In genomic region chr6:91228980-91229379, GRCm38 (mm10) we compare ENCODE assay signal across 32 mouse cellular contexts. TPM values are rescaled to one million over a fixed set of nuclear protein-coding genes. Genes with fewer than 3 reads are reported as not detected.
A peak's percentile ranks its signal among the peaks of the same experiment; 100 is the strongest.
DNase-seq lines count a peak whose midpoint lies in the region; ATAC-seq lines count a peak whose summit lies in the region.
"Had no signal": no experiment of that assay in that cellular context is flagged by ENCODE, and none has a peak within 500 bp of the region (broad histone marks: within the 10 kb centered on the region; RNA-seq: fewer than 3 reads in every experiment).

No protein-coding gene starts in this region.

- 67% methylated on average over 4 of the region's 4 CpGs for WGBS in kidney, embryonic 14.5 days
- 57% methylated on average over 4 of the region's 4 CpGs for WGBS in intestine, embryonic 16.5 days

- intact Hi-C loops in heart, postnatal 36 days (cut with DNase I), result no loop called here

- peak; percentile 30; the same call in 1 of the 2 replicates for ATAC-seq in kidney, embryonic 14.5 days (ENCODE audit: low FRiP score, low TSS enrichment)
- no peak for ATAC-seq in intestine, embryonic 16.5 days
- ATAC-seq: CD4-positive, CD25-positive, alpha-beta regulatory T cell, adult 4 months; forebrain, embryonic 16.5 days; midbrain, embryonic 16.5 days had no signal

- peak; percentile 90 for DNase-seq in heart, adult 11 months
- no peak for DNase-seq in heart, postnatal 36 days
- no peak for DNase-seq in kidney, adult 8-10 months
- DNase-seq in adipocyte (ENCODE audit: low spot score), result peak; percentile 75
- DNase-seq in right cerebral cortex, adult 2 months (ENCODE audit: low spot score in 2 of 2), result no peak
- DNase-seq: adrenal gland, postnatal 10 days; cerebellum, adult 11-12 months; cerebellum, adult 9-11 months; embryo, embryonic 11 days; gastrocnemius, postnatal 14 days; kidney, adult 2 months; kidney, postnatal 10 days; lung, embryonic 14.5 days; right cerebral cortex, adult 18-20 months; right cerebral cortex, postnatal 4 days; thymus, adult 18-20 months; thymus, postnatal 25 days had no signal

- H3K9ac ChIP-seq in kidney, embryonic 14.5 days (ENCODE audit: low read depth, low read length), result no peak overlapping the region
- no peak overlapping the region for H3K9ac ChIP-seq in intestine, embryonic 16.5 days (ENCODE audit: low read depth, low read length)
- H3K9ac ChIP-seq: embryonic facial prominence, embryonic 13.5 days; limb, embryonic 12.5 days; liver, embryonic 15.5 days; lung, embryonic 14.5 days; neural tube, embryonic 12.5 days had no signal

- H3K4me3 ChIP-seq in kidney, embryonic 14.5 days (ENCODE audit: low read length), result no peak overlapping the region
- H3K4me3 ChIP-seq in intestine, embryonic 16.5 days (ENCODE audit: low read length), result no peak overlapping the region
- H3K4me3 ChIP-seq: embryonic facial prominence, embryonic 13.5 days; erythroblast, embryonic 14.5 days; limb, embryonic 12.5 days; liver, embryonic 15.5 days; myocyte; neural tube, embryonic 12.5 days had no signal

- no peaks in the 10 kb centered on the region for H3K36me3 ChIP-seq in kidney, embryonic 14.5 days (ENCODE audit: control insufficient read depth, insufficient read depth, low read length)
- H3K36me3 ChIP-seq in intestine, embryonic 16.5 days (ENCODE audit: control insufficient read depth, insufficient read depth, low read length), result no peaks in the 10 kb centered on the region
- H3K36me3 ChIP-seq: liver, embryonic 15.5 days; neural tube, embryonic 12.5 days had no signal

- H3K4me1 ChIP-seq in kidney, embryonic 14.5 days (ENCODE audit: control insufficient read depth, insufficient read depth, low read length), result no peaks in the 10 kb centered on the region
- H3K4me1 ChIP-seq in intestine, embryonic 16.5 days (ENCODE audit: control insufficient read depth, insufficient read depth, low read length), result no peaks in the 10 kb centered on the region; the same call in 1 of the 2 replicates
- H3K4me1 ChIP-seq: liver, embryonic 15.5 days; neural tube, embryonic 12.5 days had no signal

- H3K9me3 ChIP-seq in kidney, embryonic 14.5 days (ENCODE audit: control insufficient read depth, low read length), result no peaks in the 10 kb centered on the region
- no peaks in the 10 kb centered on the region for H3K9me3 ChIP-seq in intestine, embryonic 16.5 days (ENCODE audit: control insufficient read depth, low read length)
- H3K9me3 ChIP-seq: embryonic facial prominence, embryonic 13.5 days; limb, embryonic 12.5 days; liver, embryonic 15.5 days; neural tube, embryonic 12.5 days had no signal

- no peak overlapping the region for H3K4me2 ChIP-seq in kidney, embryonic 14.5 days (replicated peaks; ENCODE audit: low read depth, low read length)
- H3K4me2 ChIP-seq in intestine, embryonic 16.5 days (ENCODE audit: low read depth, low read length), result no peak overlapping the region
- H3K4me2 ChIP-seq: embryonic facial prominence, embryonic 13.5 days; heart, embryonic 11.5 days; limb, embryonic 12.5 days; liver, embryonic 15.5 days; lung, embryonic 14.5 days; midbrain, embryonic 11.5 days; neural tube, embryonic 12.5 days had no signal

- no peak overlapping the region for H3K27ac ChIP-seq in kidney, embryonic 14.5 days (ENCODE audit: low read depth, low read length)
- H3K27ac ChIP-seq in intestine, embryonic 16.5 days (ENCODE audit: low read length), result no peak overlapping the region
- H3K27ac ChIP-seq: embryonic facial prominence, embryonic 13.5 days; limb, embryonic 12.5 days; liver, embryonic 15.5 days; neural tube, embryonic 12.5 days; stomach, postnatal 0 days had no signal

- H3K27me3 ChIP-seq in kidney, embryonic 14.5 days (ENCODE audit: control insufficient read depth, insufficient read depth, low read length), result no peaks in the 10 kb centered on the region
- H3K27me3 ChIP-seq in intestine, embryonic 16.5 days (replicated peaks; ENCODE audit: control insufficient read depth, insufficient read depth, low read length), result 0 out of 2 replicates have a peak, but pooled peaks cover 4% of the 10 kb centered on the region
- H3K27me3 ChIP-seq: embryonic facial prominence, embryonic 13.5 days; limb, embryonic 12.5 days; neural tube, embryonic 12.5 days had no signal

RNA-seq across cellular contexts. Expression of gene Fbln2, which starts 16.7 kb away (rescaled TPM):
- total RNA-seq in heart, postnatal 36 days (2021), result 10 to 100 TPM; 65.7 to 83.2 TPM
- polyA plus RNA-seq in kidney, embryonic 14.5 days (2014; fragmentation: Nextera tagmentation; extraction: Ambion mirVana), result 16.4 and 22.1 TPM in 2 replicates
- 43.6 and 51.0 TPM in 2 replicates for polyA plus RNA-seq in intestine, embryonic 16.5 days (2015; fragmentation: Nextera tagmentation; extraction: Ambion mirVana)
- total RNA-seq: megakaryocyte progenitor cell, adult 5-6 weeks had no signal

Comparison
In these comparisons a context has a peak if more than half of its experiments do, and no peak if none do; other contexts are left out.
1. DNase-seq: peak in heart, adult 11 months (single experiment) and adipocyte (single experiment); none in heart, postnatal 36 days (0 of 2), kidney, adult 8-10 months (0 of 2) and right cerebral cortex, adult 2 months (0 of 2).